Mouse (Mus musculus) neural tube, embryonic 15.5 days (tissue): Measurements from ENCODE around the gene 4930467E23Rik. TPM values are rescaled to one million over a fixed set of nuclear protein-coding genes. Genes with fewer than 3 reads are reported as not detected.
"Not testable (repeated sequence)": the region's sequence is repeated elsewhere in the genome, so short reads cannot be mapped to it uniquely, and the experiment has no call there.

Source experiments
- ATAC-seq: fragments of 200-750 bp; cut with Nextera tagmentation; 2 replicates; pipeline ENCODE4 v1.8.0; 2017; ENCODE audit warnings: mild to moderate bottlenecking, moderate TSS enrichment, moderate library complexity; ENCODE audit not compliant: low FRiP score
- H3K27ac ChIP-seq: fragments of 300-500 bp; sonication (generic); replicated peaks from 2 replicates; pipeline ENCODE4 v1.5.1; 2015; ENCODE audit warnings: mild to moderate bottlenecking, inconsistent platforms
- H3K27me3 ChIP-seq: fragments of 300-500 bp; sonication (generic); replicated peaks from 2 replicates; pipeline ENCODE4 v1.6.1; 2015; ENCODE audit warnings: inconsistent platforms
- H3K36me3 ChIP-seq: fragments of 300-500 bp; sonication (generic); 2 replicates; pipeline ENCODE4 v1.6.1; 2015; ENCODE audit warnings: inconsistent platforms
- H3K4me1 ChIP-seq: fragments of 300-500 bp; sonication (generic); 2 replicates; pipeline ENCODE4 v1.6.1; 2015; ENCODE audit warnings: inconsistent platforms
- H3K4me2 ChIP-seq: fragments of 300-500 bp; sonication (generic); 2 replicates; pipeline ENCODE4 v1.6.1; 2015; ENCODE audit warnings: inconsistent platforms, mild to moderate bottlenecking, moderate library complexity
- H3K4me3 ChIP-seq: fragments of 300-500 bp; sonication (generic); replicated peaks from 2 replicates; pipeline ENCODE4 v1.5.1; 2015; ENCODE audit warnings: mild to moderate bottlenecking, inconsistent platforms
- H3K9ac ChIP-seq: fragments of 300-500 bp; sonication (generic); replicated peaks from 2 replicates; pipeline ENCODE4 v1.6.1; 2015; ENCODE audit warnings: mild to moderate bottlenecking, inconsistent platforms
- H3K9me3 ChIP-seq: fragments of 300-500 bp; sonication (generic); replicated peaks from 2 replicates; pipeline ENCODE4 v1.6.1; 2016; ENCODE audit warnings: inconsistent platforms
- WGBS: fragments of 180-500 bp; shearing (Covaris S2); methylation state at CpG from one replicate; pipeline ENCODE4 v1.1.7; 2015; ENCODE audit warnings: mixed read lengths; 5-methylcytosine and 5-hydroxymethylcytosine counted together
- polyA plus RNA-seq: library from polyadenylated mRNA; unstranded; fragments of >200 nt; fragmentation: Nextera tagmentation; extraction: Ambion mirVana; gene quantifications from 2 replicates; pipeline ENCODE4 v1.2.1, GENCODE M21; 2015

Gene 4930467E23Rik
- polyA plus RNA-seq, 1 experiment from 2014 or later: not detected

DNA sequence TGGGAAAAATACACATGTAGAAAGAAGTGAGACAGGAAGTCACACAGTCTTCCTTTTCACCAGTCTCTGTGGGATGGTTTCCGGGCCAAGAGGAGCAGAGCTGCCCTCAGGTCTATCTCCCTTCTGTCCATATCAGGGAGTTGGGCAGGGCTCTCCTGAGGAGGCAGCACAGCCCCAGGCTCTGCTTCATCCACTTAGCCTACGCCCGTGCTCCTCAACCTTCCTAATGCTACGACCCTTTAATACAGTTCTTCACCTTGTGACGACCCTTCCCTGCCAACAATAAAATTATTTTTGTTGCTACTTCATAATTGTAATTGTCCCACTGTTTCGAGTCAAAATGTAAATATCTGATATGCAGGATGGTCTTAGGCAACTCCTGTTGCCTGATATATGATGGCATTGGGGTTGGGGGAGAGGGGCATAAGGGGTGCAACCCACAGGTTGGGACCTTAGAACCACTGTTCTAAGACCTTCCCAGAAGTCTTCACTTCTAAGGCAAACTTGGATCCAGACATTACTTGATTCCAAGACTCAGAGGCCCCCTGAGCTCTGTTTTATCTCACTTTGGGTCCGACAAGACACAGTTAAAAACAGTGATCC, 16.0 kb upstream of the 4930467E23Rik start:
- ATAC-seq: peak; percentile 70; the same call in 1 of the 2 replicates
- H3K4me1 ChIP-seq: not testable (repeated sequence)

DNA sequence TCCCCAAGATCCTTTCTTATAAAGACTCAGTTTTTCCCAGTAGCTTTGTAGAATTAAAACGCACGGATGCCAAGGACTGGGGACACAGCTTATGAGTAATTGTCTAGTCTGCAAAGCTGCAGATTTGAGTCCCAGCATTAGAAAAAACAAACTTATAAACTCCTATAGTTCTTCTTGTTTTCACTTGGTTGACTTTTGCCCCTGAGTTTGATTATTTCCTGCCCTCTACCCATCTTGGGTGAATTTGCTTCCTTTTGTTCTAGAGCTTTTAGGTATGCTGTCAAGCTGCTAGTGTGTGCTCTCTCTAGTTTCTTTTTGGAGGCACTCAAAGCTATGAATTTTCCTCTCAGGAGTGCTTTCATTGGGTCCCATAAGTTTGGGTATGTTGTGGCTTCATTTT, 14.9 kb upstream of the 4930467E23Rik start:
- H3K27me3 ChIP-seq, H3K36me3 ChIP-seq, ATAC-seq, H3K4me3 ChIP-seq, H3K4me2 ChIP-seq, H3K4me1 ChIP-seq, H3K9me3 ChIP-seq, H3K27ac ChIP-seq, H3K9ac ChIP-seq: not testable (repeated sequence)
- WGBS: 87% methylated on average over 2 of the region's 2 CpGs

More for the DNA sequence above, 16.0 kb upstream of the 4930467E23Rik start:
- H3K4me3 ChIP-seq, H3K27ac ChIP-seq, H3K4me2 ChIP-seq, H3K36me3 ChIP-seq, H3K9ac ChIP-seq, H3K9me3 ChIP-seq, H3K27me3 ChIP-seq: not testable (repeated sequence)
- 87% methylated on average over 7 of the region's 7 CpGs for WGBS

DNA sequence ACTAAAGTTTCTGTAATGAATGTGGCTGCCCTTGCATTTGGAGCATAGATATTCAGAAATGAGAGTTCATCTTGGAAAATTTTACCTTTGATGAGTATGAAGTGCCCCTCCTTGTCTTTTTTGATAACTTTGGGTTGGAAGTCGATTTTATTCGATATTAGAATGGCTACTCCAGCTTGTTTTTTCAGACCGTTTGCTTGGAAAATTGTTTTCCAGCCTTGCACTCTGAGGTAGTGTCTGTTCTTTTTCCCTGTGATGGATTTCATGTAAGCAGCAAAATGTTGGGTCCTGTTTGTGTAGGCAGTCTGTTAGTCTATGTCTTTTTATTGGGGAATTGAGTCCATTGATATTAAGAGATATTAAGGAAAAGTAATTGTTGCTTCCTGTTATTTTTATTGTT, 14.1 kb upstream of the 4930467E23Rik start:
- H3K4me2 ChIP-seq, ATAC-seq, H3K27ac ChIP-seq, H3K4me3 ChIP-seq, H3K4me1 ChIP-seq, H3K9me3 ChIP-seq, H3K36me3 ChIP-seq, H3K27me3 ChIP-seq, H3K9ac ChIP-seq: not testable (repeated sequence)
- 96% methylated on average over 3 of the region's 3 CpGs for WGBS

DNA sequence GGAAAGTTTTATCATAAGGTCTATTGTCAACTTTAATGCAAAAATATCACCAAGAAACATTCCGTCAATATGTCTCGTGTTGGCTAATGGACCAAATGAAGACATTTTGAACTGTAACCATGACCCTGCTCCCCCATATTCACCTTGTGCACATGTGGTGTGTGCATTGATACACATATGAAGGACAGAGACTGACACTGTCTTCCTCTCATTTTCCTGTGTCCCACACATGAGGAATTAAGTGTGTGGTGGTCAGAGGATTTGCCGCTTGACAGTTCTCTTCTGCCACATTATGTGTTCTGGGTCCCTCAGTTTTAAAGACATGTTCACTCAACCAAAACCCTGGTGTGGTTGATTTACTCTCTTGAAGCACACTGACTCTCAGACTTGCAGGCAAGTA, 11.5 kb upstream of the 4930467E23Rik start:
- H3K36me3 ChIP-seq, H3K9me3 ChIP-seq, ATAC-seq, H3K4me3 ChIP-seq, H3K4me2 ChIP-seq, H3K4me1 ChIP-seq, H3K9ac ChIP-seq, H3K27me3 ChIP-seq, H3K27ac ChIP-seq: not testable (repeated sequence)
- WGBS: 92% methylated on average over 3 of the region's 3 CpGs

DNA sequence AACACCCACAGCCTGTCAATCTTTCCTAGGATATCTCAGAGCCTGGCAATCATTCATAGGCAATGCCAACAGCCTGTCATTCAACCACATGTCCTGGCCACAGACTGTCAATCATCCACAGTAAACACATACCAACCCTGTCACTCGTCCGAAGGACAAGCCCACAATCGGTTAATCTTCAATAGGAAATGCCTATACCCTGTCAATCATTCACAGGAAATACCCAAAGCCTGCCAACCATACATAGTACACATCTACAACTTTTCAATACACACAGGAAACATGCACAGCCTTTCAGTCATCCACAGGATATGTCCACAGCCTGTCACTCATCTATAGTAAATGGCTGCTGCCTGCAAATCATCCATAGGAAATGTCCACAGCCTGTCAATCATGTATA, 9.9 kb upstream of the 4930467E23Rik start:
- not testable (repeated sequence) for H3K27ac ChIP-seq, ATAC-seq, H3K4me1 ChIP-seq, H3K9ac ChIP-seq, H3K4me2 ChIP-seq, H3K9me3 ChIP-seq, H3K4me3 ChIP-seq, H3K27me3 ChIP-seq, H3K36me3 ChIP-seq
- 76% methylated on average over 3 of the region's 3 CpGs for WGBS

DNA sequence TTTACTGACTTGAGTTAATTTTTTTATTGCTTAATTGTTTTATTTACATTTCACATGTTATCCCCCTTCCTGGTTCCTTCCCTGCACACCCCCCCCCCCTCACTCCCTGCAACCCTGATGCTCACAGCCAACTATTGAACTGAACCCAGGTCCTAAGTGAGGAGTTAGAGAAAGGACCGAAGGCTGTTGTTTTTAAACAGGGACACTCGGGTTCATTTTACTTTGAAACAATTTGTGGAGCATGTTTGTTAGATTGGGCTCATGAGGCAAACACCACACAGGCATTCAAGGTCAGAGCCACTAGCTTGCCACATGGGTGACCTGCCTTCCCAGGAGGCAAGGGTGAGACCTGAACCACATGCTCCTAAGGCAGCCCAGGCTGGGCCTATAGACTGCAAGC, 4.5 kb upstream of the 4930467E23Rik start:
- H3K27ac ChIP-seq, H3K9ac ChIP-seq, H3K4me2 ChIP-seq, H3K27me3 ChIP-seq, H3K4me1 ChIP-seq, ATAC-seq, H3K9me3 ChIP-seq, H3K36me3 ChIP-seq, H3K4me3 ChIP-seq: not testable (repeated sequence)
- WGBS: 58% methylated on average over 2 of the region's 2 CpGs

DNA sequence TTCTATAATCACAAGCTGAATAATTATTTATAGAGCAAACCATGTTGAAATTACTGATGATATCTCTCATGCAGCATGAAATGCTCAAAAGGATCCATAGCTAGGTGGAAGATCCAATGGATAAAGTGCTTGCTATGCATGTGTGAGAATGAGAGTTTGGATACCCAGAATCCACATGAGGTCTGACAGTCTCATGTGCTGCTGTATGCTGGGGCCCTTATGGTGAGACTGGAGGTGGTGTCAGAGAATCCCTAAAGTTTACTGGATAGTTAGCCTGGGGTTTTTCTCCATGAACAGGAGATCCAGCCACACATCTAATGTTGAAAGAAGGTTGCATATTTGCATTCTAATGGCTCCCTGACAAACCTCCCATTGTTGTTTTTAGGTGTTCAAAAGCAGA, 22.4 kb downstream of the 4930467E23Rik start:
- not testable (repeated sequence) for H3K27ac ChIP-seq, H3K9ac ChIP-seq, H3K4me3 ChIP-seq, H3K36me3 ChIP-seq, H3K4me1 ChIP-seq, H3K9me3 ChIP-seq, ATAC-seq, H3K4me2 ChIP-seq, H3K27me3 ChIP-seq

DNA sequence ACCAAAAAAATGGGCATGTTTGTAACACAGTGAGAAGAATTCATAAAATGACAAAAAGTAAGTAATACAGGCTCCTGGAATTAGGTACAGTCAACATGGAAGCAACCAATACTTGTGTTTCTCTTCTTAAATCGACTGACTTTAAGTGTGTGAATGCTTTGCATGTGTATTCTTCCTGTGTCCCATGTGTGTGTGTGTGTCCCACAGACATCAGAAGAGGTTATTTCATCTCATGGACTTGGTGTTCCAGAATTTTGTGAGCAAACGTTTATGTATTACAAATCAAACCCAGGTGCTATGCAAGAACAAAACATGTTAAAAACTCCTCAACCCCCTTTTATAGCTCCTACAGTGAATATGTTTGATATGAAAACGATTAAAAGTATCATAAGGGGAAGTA, 24.8 kb downstream of the 4930467E23Rik start:
- H3K27me3 ChIP-seq, ATAC-seq, H3K36me3 ChIP-seq, H3K4me2 ChIP-seq, H3K9ac ChIP-seq, H3K4me1 ChIP-seq, H3K4me3 ChIP-seq, H3K27ac ChIP-seq, H3K9me3 ChIP-seq: not testable (repeated sequence)
- WGBS: 68% methylated on average over 3 of the region's 3 CpGs

DNA sequence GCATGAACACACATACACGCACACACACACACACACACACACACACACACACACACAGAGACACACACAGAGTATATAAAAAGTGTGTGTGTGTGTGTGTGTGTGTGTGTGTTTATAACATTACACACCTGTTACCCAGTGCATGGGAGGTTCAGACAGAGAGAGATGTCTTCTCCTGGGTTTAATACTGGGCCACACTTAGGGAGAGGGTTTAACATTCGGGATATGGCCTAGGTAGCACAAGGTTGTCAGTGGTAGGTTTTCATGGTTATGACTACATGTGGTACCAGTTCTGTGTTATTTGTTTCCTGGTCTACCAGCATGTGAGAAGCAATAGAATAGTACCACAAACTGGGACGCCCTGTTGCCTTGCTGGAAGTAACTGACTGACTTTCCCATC, 25.6 kb downstream of the 4930467E23Rik start:
- H3K9me3 ChIP-seq, H3K4me2 ChIP-seq, H3K4me3 ChIP-seq, H3K27me3 ChIP-seq, H3K36me3 ChIP-seq, H3K4me1 ChIP-seq, H3K27ac ChIP-seq, H3K9ac ChIP-seq, ATAC-seq: not testable (repeated sequence)
- 85% methylated on average over 3 of the region's 3 CpGs for WGBS

DNA sequence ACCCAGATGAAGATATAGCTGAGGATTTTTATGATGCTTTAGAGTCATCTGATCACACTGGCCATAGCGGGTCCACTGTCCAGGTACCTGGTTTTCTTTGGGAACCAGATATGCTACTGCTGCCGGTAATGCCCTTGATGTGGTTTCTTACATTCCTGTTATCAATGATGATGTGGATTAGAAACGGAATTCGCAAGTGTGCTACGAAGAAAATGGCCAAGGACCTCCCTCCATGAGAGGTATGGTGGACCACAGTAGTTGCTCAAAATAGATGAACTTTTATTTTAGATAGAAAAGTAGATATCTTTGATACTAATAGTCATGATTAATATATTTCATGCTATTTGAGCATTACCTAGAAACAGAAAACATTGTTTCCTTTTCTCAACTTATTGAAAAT, 32.3 kb downstream of the 4930467E23Rik start:
- not testable (repeated sequence) for H3K4me3 ChIP-seq, H3K4me2 ChIP-seq, H3K4me1 ChIP-seq, H3K27me3 ChIP-seq, H3K9me3 ChIP-seq, H3K27ac ChIP-seq, ATAC-seq, H3K9ac ChIP-seq, H3K36me3 ChIP-seq
- WGBS: 84% methylated on average over 5 of the region's 5 CpGs

DNA sequence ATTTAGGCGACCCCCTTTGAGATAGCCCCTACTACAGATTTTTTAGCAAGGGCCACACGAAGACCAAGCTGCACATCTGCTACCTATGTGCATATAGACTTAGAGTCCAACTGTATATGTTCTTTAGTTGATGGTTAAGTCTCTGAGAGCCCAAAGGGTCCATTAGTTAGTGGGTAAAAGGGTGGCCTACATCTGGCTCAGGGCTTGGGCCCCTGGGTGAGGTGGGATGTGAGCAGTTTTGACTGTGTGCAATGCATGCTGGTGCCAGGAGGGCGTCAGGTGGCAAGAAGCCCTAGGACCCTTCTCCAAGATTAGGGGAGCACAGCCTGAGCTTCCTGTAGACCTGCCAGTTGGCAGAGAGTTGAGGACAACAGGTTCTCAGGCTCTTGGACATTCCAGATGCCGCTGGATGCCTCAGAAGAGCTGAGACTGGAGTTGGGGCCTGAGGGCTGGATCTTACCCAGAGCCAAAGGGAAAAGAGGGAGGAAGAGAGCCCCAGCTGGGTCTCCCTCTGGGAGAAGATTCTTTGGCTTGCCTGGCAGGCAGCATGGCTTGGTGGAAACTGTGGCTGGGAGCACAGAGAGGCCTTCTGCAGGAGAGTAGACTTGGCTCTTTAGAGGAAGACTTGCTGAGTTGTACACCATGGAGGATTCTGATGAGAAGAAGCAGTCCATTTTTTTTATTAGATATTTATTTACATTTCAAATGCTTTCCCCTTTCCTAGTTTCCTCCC, 33.6 kb downstream of the 4930467E23Rik start:
- not testable (repeated sequence) for H3K27ac ChIP-seq, H3K9ac ChIP-seq, H3K4me3 ChIP-seq, ATAC-seq, H3K9me3 ChIP-seq, H3K4me1 ChIP-seq, H3K4me2 ChIP-seq, H3K27me3 ChIP-seq, H3K36me3 ChIP-seq
- WGBS: 78% methylated on average over 4 of the region's 4 CpGs

DNA sequence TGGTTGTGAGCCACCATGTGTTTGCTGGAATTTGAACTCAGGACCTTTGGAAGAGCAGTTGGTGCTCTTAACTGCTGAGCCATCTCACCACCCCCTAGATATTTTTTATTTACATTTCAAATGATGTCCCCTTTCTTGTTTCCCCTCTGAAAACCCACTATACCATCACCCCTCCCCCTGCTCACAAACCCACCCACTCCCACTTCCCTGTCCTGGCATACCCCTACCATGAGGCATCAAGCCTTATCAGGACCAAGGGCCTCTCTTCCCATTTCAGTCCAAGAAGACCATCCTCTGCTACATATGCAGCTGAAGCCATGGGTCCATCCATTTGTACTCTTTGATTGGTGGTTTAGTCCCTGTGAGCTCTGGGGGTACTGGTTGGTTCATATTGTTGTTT, 36.2 kb downstream of the 4930467E23Rik start:
- not testable (repeated sequence) for H3K4me2 ChIP-seq, H3K36me3 ChIP-seq, H3K4me3 ChIP-seq, H3K27me3 ChIP-seq, H3K4me1 ChIP-seq, H3K27ac ChIP-seq, H3K9ac ChIP-seq, ATAC-seq, H3K9me3 ChIP-seq
